Mouse (Mus musculus): ENCODE data around the gene Prtg. TPM values are rescaled to one million over a fixed set of nuclear protein-coding genes. Genes with fewer than 3 reads are reported as not detected.

Gene Prtg
- total RNA-seq, 2 experiments from 2014 or later = 0.98 to 1.9 TPM

Other genes starting within 250 kb of the Prtg start
- gene Nedd4, start 144.5 kb upstream of the Prtg start, total RNA-seq (2021) = 100 to 1,000 TPM; 884 to 908 TPM
- 1 to 10 TPM; 6.2 to 7.0 TPM for gene Pygo1, start 118.8 kb downstream of the Prtg start, total RNA-seq (2021)
- under 1 TPM; 0.54 to 0.80 TPM for gene Dyx1c1, start 151.9 kb downstream of the Prtg start, total RNA-seq (2021)
- gene Gm44503, start 152.0 kb downstream of the Prtg start, total RNA-seq (2021) = not detected
- 1 to 10 TPM; 5.2 to 6.2 TPM for gene Ccpg1os, start 178.5 kb downstream of the Prtg start, total RNA-seq (2021)
- gene Ccpg1, start 178.6 kb downstream of the Prtg start, total RNA-seq (2021) = 10 to 100 TPM; 30.4 to 36.2 TPM
- gene Pigb, start 233.5 kb downstream of the Prtg start, total RNA-seq (2021) = 1 to 10 TPM; 6.7 to 7.0 TPM
- 1 to 10 TPM; 2.5 to 3.1 TPM for gene Rab27a, start 238.0 kb downstream of the Prtg start, total RNA-seq (2021)